Mouse (Mus musculus): Measurements from ENCODE around the gene Ercc1. TPM values are rescaled to one million over a fixed set of nuclear protein-coding genes. Genes with fewer than 3 reads are reported as not detected.

Ercc1 gene
- polyA plus RNA-seq, 1 experiment from 2014 or later, result 85.7 TPM

DNA sequence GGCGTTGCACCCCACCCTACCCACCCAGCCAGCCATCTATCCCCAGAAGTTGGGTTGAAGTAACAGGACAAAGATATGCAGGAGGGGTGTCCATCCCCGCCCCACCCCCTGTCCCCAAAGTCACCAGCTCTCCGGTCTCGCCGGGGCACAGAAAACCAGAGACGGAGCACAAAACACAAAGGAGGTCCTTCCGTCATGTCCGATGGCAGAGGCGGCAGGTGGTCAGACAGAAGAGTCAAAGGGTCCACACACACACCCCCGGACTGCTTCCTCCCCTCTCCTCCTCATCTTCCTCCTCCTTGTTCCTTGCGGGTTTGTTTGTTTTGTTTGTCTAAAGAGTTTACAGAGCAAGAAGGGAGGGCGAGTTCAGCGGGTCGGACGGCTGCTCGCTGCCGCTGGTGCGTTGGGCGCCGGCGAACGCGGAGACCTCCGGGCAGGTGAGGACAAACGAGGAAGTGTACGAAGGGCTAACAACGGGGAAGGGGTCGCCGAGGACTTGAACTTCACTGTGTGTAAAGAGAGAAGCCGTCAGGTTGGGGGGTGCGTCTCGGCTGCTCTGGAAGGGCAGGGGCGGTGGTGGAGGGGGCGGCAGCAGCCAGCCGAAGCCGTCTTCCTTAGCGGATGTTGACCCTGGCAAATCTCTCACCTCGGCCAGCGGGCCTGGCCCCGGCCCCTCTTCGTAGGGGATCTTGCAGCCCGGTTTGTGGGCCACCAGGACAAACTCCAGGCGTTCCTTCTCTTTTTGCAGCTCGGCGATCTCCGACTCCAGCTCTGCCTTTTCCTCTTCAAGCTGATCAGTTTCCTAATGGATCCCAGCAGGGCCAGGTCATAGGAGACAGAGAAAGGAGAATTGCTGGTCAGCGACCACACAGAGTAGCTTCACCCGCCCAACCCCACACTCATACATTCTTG lies 39.8 kb upstream of the Ercc1 start:
- H3K27ac ChIP-seq, result no peak overlapping the region
- H3K27me3 ChIP-seq, result peaks cover 66% of the 10 kb centered on the region
- WGBS, result 1% methylated on average over 48 of the region's 48 CpGs
- H3K9ac ChIP-seq, result 0 out of 2 replicates have a peak overlapping the region, but pooled peaks have one; percentile 31
- H3K36me3 ChIP-seq, result no peaks in the 10 kb centered on the region
- H3K4me3 ChIP-seq (replicated peaks), result peak overlapping the region; percentile 38
- peaks cover 57% of the 10 kb centered on the region for H3K4me1 ChIP-seq
- peak overlapping the region; percentile 68 for H3K4me2 ChIP-seq
- ATAC-seq (replicated peaks; ENCODE audit: low FRiP score), result no peak
- H3K9me3 ChIP-seq (replicated peaks), result no peaks in the 10 kb centered on the region

DNA sequence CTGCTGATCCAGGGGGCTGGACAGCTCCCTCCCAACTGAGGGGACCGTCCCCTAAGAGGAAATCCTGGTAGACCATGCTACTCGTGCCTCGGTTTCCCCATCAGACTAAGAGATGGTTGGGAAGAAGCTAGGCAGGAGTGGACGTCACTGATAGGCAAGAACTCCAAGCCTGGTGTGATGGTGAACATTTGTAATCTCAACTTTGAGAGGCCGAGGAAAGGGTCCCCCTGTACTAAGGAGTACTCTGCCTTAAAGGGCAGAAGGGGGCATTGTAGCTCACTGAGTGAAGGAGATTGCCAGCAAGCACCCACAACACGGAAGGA lies 39.2 kb upstream of the Ercc1 start:
- ATAC-seq (replicated peaks; ENCODE audit: low FRiP score), result no peak
- H3K27me3 ChIP-seq, result peaks cover 66% of the 10 kb centered on the region
- H3K4me1 ChIP-seq, result peaks cover 57% of the 10 kb centered on the region
- H3K9me3 ChIP-seq (replicated peaks), result no peaks in the 10 kb centered on the region
- H3K4me2 ChIP-seq, result peak overlapping the region; percentile 68
- no peak overlapping the region for H3K27ac ChIP-seq
- peak overlapping the region; percentile 38 for H3K4me3 ChIP-seq (replicated peaks)
- no peaks in the 10 kb centered on the region for H3K36me3 ChIP-seq
- 7% methylated on average over 6 of the region's 6 CpGs for WGBS
- H3K9ac ChIP-seq, result no peak overlapping the region

DNA sequence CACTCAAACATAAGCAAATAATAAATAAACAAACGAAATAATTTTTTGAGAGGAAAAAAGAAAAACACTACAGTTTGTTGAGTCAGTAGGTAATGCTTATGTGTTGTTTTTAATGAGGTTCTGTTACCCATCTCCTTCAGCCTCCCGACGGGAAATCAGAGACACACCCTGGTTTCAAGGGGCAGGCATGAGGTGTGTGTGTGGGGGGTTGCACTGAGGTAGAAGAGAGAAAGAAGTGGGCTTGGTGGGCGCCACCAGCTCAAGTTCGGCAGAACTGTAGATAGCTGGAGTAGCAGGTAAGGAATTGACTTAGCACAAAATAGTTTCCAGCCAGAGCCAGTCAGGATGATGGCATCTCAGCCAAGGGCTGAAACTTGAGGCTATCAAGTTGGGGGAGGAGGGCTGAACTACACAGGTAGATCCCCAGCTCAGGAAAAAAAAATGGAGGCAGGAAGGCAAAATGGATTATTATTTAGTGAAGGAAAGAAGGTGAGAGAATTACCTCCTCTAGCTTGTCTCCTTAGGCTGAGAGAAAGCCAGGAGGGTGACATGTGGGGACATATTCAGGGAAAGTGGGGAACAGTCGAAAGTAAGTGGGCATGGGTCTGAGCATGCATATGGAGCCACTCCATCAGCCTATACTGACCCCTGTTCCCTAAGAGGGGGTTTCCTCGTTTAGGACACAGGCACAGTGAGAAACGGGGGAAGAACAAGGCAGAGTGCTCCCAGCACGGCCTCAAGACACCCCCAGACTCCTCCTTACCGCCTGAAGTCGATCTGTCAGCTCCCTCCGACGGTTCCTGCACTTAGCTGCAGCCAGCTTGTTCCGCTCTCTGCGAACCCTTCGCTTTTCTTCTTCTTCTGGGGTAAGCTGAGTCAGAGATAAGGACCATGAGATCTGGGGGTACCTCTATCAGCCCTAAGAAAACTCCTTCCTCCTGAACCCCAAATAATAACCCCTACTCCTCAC lies 38.5 kb upstream of the Ercc1 start:
- no peak overlapping the region for H3K4me3 ChIP-seq (replicated peaks)
- no peak overlapping the region for H3K4me2 ChIP-seq
- H3K4me1 ChIP-seq, result peaks cover 58% of the 10 kb centered on the region
- no peak for ATAC-seq (replicated peaks; ENCODE audit: low FRiP score)
- no peaks in the 10 kb centered on the region for H3K9me3 ChIP-seq (replicated peaks)
- 53% methylated on average over 16 of the region's 16 CpGs for WGBS
- no peaks in the 10 kb centered on the region for H3K36me3 ChIP-seq
- no peak overlapping the region for H3K9ac ChIP-seq
- no peak overlapping the region for H3K27ac ChIP-seq
- H3K27me3 ChIP-seq, result peaks cover 66% of the 10 kb centered on the region

DNA sequence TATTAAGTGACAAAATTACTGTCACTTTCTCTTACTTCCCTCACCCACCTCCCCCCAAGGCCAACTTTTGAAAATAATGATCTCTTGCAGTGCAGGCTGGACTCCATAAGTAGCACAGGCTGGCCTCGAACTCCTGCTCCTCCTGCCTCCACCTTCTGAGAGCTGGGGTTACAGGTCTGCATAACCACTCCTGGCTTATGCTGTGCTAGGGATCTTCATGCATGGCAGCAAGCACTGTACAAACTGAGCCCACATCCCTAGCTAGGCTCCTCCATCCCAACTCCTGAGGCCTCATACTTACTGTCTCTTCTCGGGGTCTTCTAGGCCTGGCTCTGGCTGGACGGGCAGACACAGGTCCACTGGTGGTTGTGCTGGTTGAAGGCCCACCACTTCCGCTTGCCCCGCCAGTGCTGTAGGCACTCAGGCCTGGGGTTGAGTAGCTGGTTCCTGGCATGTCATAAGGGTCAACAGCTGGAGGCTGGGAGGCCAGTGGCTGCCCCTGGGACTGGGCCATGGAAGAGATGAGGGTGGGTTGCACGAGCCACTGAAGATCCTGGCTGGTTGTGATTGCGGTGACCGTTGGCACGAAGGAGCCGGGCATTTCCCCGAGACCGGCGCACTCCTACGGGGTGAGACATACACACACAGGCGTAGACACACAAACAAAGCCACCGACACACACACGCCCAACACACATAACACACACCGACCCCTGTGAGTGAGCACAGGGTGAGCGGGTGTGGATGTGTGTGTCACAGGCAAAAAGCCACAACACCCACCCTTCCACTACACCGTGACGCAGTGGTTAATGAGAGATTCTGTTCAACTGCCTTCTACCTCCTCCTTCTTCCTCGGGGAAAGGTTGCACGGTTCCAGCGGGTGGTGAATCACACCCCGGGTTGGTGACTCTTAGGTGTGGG lies 37.5 kb upstream of the Ercc1 start:
- H3K4me2 ChIP-seq, result peak overlapping the region; percentile 93
- WGBS, result 68% methylated on average over 25 of the region's 25 CpGs
- H3K27ac ChIP-seq, result no peak overlapping the region
- H3K27me3 ChIP-seq, result peaks cover 65% of the 10 kb centered on the region
- H3K36me3 ChIP-seq, result no peaks in the 10 kb centered on the region
- no peak for ATAC-seq (replicated peaks; ENCODE audit: low FRiP score)
- no peaks in the 10 kb centered on the region for H3K9me3 ChIP-seq (replicated peaks)
- H3K9ac ChIP-seq, result no peak overlapping the region
- H3K4me3 ChIP-seq (replicated peaks), result no peak overlapping the region; the same call in 1 of the 2 replicates
- peaks cover 49% of the 10 kb centered on the region for H3K4me1 ChIP-seq

DNA sequence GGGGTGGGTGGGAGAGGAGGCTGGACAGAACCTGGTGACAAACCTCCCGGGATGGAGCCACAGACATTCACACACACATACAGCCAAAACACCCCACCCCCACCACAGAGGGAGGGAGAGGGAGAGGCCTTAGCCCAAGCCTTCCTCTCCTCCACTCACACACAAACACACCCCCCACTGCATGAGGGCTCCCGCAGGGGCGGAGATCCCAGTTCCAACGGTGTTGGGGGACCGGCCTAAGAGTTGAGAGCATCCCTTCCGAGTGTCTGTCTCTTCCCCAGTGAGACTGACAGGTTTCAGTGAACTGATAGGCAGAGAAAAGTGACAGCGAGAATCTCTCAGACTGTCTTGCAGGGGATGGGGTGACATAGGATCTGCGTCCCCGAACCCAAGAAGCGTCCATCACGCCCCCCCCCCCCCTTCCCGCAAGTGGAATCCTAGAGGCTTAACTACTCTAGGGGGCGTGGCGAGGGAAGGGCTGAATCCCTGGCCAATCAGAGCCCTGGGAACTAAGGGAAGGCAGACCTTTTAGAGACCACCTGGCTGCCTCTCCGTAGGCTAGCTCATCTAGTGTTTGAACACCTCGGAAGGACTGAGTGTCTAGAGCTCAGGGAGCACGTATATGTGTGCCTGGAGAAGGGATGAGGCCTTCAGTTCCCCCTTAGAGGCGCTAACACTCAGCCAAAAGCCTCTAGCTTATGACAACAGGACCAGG lies 36.7 kb upstream of the Ercc1 start:
- Histone ChIP-seq H3K9me3 (replicated peaks) (no peaks in the 10 kb centered on the region), H3K27ac (peak overlapping the region; percentile 74), H3K36me3 (no peaks in the 10 kb centered on the region), H3K4me3 (replicated peaks) (peak overlapping the region; percentile 76), H3K9ac (peak overlapping the region; percentile 41), H3K4me2 (peak overlapping the region; percentile 93), H3K27me3 (peaks cover 58% of the 10 kb centered on the region), H3K4me1 (peaks cover 48% of the 10 kb centered on the region)
- WGBS, result 3% methylated on average over 18 of the region's 18 CpGs
- peak; percentile 58 for ATAC-seq (replicated peaks; ENCODE audit: low FRiP score)

DNA sequence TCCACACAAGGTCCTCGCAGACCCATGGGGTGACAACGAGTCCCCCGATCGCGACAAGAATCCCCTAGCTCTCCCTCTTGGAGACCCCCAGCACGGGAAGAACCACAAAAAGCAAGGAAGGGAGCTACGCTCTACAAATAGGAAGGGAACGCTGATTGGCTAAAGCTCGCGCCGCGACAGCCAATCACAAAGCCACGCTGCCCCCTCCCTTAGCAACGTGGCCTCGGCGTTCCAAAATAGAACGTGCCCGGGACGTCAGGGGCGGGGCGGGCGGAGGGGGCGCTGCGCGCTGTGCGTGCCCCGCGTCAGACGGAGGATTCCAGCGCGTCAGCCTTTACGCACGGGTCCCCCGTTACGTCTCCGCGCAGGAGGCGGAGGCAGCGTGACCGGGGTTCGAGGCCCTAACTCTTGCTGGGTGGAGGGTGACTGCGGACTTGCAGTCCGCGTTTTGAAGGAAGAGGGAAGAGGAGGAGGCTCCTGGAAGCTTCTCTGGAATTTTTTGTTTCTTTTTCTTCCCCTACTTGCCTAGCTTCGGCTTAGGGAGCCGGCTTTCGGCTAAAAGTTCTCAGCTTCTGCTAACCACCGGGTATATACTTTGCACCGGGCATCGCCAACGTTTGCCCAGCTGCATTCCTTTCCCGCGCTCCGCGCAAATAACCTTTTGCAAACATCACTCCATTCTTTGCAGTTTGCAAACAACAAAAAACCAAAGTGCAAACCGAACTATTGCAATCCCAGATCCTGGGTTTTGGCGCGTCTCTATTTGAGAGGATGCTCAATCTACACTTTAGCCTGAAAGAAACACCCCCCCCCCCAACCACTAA lies 35.9 kb upstream of the Ercc1 start:
- WGBS, result under 1% methylated on average over 58 of the region's 58 CpGs
- H3K4me2 ChIP-seq, result peak overlapping the region; percentile 93
- H3K27ac ChIP-seq, result peak overlapping the region; percentile 74
- ATAC-seq (replicated peaks; ENCODE audit: low FRiP score), result peak; percentile 85
- H3K27me3 ChIP-seq, result peaks cover 57% of the 10 kb centered on the region
- H3K4me3 ChIP-seq (replicated peaks), result peak overlapping the region; percentile 76
- peaks cover 43% of the 10 kb centered on the region for H3K4me1 ChIP-seq
- no peaks in the 10 kb centered on the region for H3K36me3 ChIP-seq
- H3K9ac ChIP-seq, result peak overlapping the region; percentile 41
- H3K9me3 ChIP-seq (replicated peaks), result no peaks in the 10 kb centered on the region

DNA sequence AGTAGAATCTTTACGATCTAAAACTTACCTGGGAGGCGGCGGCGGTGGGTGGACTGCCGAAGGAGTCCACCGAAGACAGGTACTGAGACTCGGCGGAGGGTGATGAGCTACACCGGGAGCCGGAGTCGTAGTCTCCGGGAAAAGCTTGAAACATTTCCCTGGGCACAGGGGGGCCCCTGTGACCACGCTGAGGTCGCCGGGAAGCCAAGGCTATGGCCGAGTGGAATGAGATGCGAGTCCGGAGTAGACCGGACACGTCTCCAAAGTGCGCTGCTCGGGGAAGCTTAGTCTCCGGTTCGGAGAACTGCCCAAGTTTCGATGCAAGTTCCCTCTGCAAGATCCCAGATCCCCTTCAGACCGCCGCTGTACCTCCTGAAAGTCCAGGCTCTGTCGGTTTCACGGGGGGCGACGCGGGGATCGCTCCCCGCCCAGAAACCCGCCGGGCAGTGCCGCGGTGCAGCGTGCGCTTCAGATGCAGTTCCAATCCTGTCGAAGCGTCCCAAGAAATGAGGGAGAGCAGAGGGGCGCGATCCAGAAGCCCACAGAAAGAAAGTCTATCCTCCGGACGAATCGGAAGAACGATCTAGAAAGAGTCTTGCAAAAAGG lies 35.2 kb upstream of the Ercc1 start:
- Histone ChIP-seq H3K4me2 (peak overlapping the region; percentile 93), H3K4me1 (peaks cover 35% of the 10 kb centered on the region), H3K27ac (no peak overlapping the region), H3K9me3 (replicated peaks) (no peaks in the 10 kb centered on the region), H3K36me3 (no peaks in the 10 kb centered on the region), H3K9ac (peak overlapping the region; percentile 38), H3K4me3 (replicated peaks) (peak overlapping the region; percentile 76), H3K27me3 (peaks cover 55% of the 10 kb centered on the region)
- ATAC-seq (replicated peaks; ENCODE audit: low FRiP score), result no peak
- 2% methylated on average over 48 of the region's 48 CpGs for WGBS

DNA sequence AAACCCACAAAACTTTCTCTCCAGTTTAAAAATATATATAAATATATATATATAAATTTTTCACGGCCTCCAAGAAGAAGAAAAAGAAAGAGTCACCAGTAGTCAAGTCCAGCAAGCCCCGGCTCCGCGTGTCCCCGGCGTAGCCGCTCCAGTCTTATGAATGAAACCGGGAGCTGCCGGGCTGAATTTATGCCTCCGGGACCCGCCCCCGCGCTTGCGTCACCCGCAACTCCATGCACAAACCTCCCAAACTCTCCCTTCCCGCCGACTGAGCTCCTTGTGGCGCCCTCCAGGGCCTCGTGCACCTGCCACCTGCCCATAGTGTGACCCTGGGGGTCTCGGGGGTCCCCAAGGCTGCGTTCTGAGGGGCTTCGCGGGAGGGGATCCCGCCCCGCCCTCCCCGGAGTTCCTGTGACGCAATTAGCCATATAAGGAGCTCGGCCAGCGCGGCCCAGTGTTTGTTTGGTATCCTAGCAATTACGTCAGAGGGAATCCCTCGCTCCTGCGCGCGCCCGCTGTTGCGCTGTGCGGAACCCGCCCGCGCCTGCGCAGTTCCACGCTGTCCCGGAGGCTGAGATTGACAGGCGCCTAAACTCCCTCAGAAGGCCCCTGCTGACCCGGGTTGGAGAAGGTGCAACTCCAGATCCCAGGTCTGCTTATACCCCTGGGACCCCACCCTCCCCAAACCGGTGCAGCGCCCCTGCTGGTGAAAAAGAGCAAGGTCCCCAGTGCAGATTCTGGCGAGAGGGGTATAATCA lies 34.5 kb upstream of the Ercc1 start, which contains the start of gene Fosb:
Fosb (minus strand) TSS at position 168 of the 758 bp plus-strand sequence.
- peak within 1 kb of the TSS; percentile 48 for H3K9ac ChIP-seq
- H3K9me3 ChIP-seq (replicated peaks), result no peaks in the 10 kb centered on the region
- peak within 1 kb of the TSS; percentile 93 for H3K4me2 ChIP-seq
- WGBS, result 0% methylated on average over 48 of the region's 49 CpGs
- H3K27ac ChIP-seq, result 0 out of 2 replicates have a peak within 1 kb of the TSS, but pooled peaks have one; percentile 74
- peaks cover 54% of the 10 kb centered on the region for H3K27me3 ChIP-seq
- no peaks in the 10 kb centered on the region for H3K36me3 ChIP-seq
- peak; percentile 83 for ATAC-seq (replicated peaks; ENCODE audit: low FRiP score)
- peak within 1 kb of the TSS; percentile 76 for H3K4me3 ChIP-seq (replicated peaks)
- H3K4me1 ChIP-seq, result peaks cover 29% of the 10 kb centered on the region

DNA sequence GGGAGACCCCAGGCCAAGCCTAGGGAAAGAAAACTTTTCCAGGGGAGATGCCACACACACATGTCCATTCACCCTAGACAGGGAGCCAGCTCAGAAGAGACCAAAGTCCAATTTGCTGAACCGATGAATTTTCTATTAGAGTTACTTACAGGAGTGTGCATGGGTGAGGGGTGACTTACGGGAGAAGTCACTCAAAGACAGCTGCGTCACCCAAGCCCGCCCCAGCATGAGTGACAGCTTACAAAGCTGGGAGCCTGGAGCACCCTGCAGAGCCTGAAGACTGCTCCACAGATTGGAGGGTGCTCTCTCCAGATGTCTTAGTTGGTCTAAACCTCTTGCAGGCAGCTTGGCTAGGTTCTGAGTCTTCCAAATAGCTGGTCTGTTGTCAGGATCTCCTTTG lies 32.6 kb upstream of the Ercc1 start:
- Histone ChIP-seq H3K4me1 (peaks cover 24% of the 10 kb centered on the region), H3K4me2 (no peak overlapping the region), H3K27me3 (peaks cover 52% of the 10 kb centered on the region), H3K27ac (no peak overlapping the region), H3K4me3 (replicated peaks) (no peak overlapping the region), H3K9me3 (replicated peaks) (no peaks in the 10 kb centered on the region), H3K36me3 (no peaks in the 10 kb centered on the region), H3K9ac (no peak overlapping the region)
- no peak for ATAC-seq (replicated peaks; ENCODE audit: low FRiP score)
- WGBS, result 43% methylated on average over 4 of the region's 4 CpGs
